Mouse (Mus musculus) left cerebral cortex, adult 8-10 months (tissue): ENCODE results near the gene Acbd3. TPM values are rescaled to one million over a fixed set of nuclear protein-coding genes. Genes with fewer than 3 reads are reported as not detected.

ENCODE experiments used
- DNase-seq, 2 experiments: peaks; one replicate each; pipeline ENCODE4 v3.0.0; 2022; ENCODE audit warnings: low spot score in 2 of 2
- total RNA-seq, 4 experiments: library from RNA; stranded (reverse); gene quantifications; 2 replicates each; pipeline ENCODE4 v1.2.4; 2022

Gene Acbd3
- total RNA-seq, 4 experiments from 2014 or later: 32.2 to 34.0 (median 33.1) TPM

DNA sequence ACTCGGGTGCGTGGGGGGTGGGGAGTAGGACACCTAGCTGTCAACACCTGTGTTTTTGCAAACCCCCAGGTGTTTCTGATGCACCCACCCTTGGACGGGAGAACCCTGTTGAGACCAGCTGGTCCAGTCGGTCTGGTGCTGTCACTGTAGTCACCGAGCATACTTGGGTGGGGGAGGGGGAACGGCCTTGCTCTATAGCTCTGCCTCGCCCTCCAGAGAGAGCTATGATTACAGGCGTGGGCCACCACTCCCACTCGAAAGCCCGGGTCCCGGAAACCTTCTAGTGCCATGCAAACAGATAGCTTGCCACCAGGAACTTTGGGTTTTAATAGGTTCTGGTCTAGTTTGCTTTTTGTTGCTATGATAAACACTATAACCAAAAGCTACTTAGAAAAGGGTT is 36.3 kb downstream of the Acbd3 start:
- DNase-seq: no peak

DNA sequence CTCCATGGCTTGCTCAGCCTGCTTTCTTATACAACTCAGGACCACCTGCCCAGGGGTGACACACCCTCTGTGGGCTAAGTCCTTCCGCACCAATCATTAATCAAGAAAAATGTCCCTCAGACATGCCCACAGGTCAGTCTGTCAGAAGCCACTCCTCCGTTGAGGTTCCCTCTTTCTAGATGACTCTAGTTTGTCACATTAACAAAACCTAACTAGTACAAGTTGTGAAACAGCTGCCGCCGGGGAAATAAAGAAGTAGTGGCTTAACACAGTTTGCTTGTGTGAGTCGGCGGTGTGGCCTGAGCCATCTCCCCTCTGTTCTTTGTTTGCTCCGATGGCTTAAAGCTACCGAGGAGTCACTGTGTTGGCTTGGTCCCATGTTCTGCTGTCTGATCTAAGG is 36.8 kb downstream of the Acbd3 start:
- DNase-seq: no peak

DNA sequence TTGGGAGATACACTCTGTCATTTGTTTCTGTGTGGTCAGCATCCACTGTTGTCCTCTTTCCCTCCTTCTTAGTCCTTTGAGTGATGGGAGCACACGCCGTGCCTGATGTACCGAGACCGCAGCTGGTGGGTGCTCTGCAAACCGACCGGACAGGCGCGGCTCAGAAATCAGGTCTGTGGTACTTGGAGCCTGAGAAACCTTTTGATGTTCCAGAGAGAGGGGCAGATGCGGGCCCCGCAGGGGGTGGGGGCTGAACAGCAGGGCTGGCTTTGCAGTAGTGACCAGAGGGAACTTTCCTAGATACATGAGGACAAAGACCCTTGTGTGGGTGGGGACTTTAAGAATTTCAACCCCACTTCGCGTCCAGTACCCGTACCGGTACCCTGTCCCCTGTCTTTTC is 37.5 kb downstream of the Acbd3 start:
- no peak for DNase-seq

DNA sequence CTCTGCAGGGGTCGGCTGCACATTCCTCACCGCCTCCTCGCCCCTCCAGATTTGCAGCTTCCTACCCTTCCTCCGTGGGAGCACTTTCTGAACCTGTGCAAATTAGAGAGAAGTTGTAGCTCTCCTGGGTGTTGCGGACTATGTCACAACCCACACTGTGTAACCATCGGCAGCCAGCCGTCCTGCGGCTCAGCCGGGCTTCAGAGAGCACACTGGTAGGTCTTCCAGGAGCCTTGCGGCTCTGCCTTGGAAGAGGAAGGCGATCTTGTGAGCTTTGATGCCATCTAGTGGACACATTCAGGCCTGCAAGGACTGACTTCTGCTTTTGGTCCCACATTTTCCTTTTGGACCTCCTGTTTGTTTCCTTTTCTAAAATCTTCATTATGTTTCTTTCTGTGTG is 38.0 kb downstream of the Acbd3 start:
- peak; percentile 59 to 68 for DNase-seq

DNA sequence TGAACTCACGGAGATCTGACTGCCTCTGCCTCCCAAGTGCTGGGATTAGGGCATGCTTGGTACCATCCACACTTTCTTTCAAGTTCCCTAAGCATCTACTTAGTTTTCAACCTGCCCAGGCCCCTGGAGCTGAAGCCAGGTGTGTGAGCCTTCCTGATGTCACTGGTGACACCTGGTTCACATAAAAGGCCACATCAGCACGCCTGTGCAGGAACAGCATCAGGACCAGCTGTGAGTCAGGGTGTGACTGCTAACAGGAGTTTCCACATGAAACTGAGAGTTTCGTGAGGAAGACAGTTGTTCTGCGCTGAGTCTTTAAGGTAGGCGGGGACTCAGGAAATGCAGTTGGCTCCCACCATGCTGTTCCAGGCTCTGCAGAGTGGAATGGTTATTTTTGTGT is 39.5 kb downstream of the Acbd3 start:
- DNase-seq: no peak

DNA sequence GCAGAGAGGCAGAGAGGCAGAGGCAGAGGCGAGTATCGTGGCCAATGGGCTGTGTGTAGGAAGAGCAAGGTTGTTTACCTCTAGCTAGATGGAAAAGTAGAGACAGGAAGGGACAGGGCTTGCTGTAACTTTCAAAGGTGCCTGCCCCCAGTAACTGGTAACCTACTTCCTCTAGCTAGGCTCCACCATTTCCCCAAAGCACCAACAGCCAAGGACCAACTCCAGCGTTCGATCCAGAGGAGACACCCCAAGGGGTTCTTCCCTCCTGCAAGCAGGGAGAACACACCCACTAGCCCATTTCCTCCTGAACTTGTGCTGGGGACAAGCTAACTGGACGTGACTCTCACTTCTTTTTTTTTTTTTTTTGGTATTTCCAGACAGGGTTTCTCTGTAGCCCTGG is 40.7 kb downstream of the Acbd3 start:
- DNase-seq: no peak

DNA sequence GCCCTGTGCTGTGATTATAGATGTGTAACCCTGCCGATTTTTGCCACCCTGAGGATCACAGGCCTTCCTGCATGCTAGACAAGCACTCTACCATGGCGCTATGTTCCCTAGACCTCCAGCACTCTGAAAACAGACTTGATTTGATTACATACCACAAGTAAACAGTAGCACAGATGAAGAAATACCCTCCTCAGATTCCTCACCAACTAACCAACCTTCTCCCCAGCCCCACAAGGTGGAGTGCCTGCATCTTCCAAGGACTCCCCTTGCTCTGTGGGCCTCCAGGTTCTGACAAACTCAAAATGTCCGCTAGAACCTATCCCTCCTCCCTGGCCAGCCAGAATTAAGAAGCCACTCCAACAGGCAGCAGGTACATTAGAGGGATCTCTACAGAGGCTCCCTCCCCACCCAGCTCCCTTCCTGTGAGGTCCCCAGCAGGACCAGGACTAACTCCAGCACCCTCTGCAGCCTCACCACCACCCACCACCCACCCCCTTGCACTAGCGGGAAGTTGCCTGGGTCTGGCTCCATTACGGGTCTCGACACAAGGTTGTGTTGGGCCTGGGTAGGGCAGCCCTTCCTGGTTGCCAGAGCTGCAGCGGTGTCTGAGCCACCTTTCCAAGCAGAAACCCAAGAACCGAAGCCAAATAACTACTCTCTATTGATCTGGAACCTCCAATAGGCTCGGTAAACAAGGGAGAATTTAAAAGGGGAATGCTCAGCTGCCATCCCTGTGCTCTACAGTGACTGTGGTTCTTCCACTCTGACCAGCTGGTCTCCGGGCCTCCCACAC is 41.9 kb downstream of the Acbd3 start:
- DNase-seq: no peak

DNA sequence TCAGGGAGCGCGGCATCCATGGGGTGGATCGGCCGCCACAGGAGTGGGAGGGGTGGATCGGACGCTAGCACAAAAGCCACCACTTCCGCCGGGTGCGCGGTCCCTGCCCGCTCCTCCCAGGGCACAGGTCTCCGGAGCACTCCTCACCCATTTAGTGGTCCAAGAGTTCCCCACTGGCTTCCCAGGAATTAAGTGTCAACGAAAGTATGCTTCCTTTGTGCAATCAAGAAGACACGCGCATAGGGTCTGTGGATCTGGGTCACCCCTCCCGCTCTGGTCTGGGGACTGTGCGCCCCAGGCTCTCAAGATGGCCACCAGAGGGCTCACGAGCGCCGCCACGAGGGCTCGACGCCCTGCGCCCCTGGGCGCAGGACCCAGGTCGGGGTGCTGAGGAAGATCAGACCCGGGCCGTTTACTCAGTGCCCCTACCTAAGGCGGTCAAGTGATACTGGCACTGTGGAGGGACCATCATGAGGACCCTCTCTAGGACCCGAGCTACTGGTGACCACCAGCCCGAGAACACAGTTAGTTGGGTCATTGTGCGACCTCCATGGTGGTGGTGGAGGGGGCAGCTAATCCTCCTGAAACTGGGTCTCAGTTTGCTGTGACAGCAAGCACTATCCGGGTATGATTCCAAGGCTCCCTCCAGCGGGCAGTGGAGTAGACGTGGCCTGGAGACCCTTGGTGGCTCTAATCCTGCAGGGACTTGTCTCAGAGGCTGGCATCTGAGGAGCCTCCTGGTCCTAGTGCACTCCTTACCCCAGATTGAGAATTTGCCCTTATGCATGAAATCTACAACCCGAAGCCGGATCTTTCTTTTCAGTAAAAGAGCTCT is 42.7 kb downstream of the Acbd3 start:
- DNase-seq: peak; percentile 37 to 53

DNA sequence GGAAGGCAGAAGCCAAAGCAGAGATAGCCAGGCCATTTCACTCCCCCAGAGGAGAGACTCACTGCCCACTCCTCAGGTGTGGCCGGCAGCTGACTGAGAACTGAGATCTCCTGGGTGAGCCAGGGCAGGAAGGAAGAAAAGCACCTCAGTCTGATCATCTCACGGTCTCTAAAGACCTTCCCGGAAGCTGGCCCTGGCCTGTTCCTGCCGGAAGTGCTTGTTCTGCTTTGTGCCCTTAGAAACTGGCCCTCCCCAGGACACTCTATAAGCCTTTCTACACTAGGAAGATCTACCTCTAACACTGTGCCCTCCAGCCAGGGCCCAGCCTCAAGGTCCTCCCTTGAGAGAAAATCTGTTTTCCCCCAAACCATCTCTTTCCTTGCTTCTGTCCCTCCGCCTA is 45.5 kb downstream of the Acbd3 start:
- DNase-seq: no peak

DNA sequence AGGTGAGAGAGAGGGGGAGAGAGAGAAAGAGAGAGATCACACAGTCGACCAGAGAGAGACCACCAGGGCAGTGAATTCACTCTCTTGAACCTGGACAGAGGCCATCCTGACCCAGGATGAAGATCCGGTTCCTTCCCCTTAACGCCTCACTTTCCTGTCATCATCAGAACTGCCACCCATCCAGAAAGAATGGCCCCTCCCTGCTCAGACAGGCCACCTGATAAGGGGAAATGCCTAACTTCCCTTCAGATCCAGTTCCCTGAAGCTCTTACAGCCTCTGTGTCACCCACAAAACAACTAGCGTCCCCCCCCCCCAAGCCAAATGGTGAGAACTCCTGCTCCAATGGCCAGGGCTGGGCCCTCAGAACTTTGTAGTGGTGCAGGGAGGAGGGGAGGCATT is 45.9 kb downstream of the Acbd3 start:
- no peak for DNase-seq

DNA sequence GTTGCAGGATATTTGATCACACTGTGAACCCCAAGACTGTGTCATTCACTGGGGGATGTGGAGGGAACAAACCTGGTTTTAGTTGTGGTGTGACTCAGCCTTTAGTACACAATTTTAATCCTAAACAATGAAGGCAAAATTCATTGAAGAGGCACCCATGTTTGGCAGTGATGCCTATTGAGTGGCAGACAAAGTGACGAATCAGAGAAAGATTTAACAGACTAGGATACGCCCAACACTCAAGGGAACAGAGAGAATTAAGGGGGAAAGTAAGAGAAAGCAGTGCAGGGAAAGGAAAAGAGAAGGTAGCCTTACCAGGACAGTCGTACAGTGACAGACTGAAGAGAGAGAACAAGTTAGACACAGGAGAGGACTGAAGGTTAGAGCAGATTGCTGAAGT is 46.4 kb downstream of the Acbd3 start:
- DNase-seq: no peak

DNA sequence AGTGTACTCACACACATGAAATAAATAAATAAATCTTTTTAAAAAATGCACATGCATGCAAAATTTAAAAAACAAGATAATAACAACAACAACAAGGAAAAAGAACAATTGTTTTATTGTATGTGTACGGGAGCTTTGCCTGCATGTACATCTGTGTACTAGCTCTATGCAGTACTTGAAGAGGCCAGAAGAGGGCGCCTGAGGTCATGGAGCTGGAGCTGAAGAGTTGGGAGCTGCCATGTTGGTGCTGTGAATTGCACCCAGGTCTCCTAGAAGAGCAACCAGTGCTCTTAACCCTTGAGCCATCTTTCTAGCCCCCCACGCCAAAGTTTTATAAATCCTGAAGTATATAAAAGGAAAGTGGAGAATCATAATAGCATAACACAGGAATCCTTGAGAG is 48.8 kb downstream of the Acbd3 start:
- no peak for DNase-seq

DNA sequence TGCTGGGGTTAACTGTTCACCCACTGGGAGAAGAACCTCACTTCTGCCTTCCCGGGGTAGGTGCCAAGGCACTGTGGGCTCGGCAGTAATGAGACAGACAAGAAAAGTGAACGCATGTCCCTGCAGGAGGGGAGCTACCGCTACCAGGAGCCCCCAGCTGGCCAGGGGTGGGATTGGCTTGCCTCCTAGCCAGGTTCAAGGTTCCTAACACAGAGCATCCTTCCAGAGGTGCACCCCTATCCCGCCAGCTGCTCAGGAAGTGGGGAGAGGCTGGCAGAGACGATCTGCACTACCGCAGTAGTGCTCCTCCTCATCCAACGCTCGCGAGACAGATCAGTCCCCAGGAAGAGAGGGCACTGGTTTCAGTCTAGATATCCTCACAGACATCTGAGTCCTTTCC is 49.5 kb downstream of the Acbd3 start:
- no peak for DNase-seq

DNA sequence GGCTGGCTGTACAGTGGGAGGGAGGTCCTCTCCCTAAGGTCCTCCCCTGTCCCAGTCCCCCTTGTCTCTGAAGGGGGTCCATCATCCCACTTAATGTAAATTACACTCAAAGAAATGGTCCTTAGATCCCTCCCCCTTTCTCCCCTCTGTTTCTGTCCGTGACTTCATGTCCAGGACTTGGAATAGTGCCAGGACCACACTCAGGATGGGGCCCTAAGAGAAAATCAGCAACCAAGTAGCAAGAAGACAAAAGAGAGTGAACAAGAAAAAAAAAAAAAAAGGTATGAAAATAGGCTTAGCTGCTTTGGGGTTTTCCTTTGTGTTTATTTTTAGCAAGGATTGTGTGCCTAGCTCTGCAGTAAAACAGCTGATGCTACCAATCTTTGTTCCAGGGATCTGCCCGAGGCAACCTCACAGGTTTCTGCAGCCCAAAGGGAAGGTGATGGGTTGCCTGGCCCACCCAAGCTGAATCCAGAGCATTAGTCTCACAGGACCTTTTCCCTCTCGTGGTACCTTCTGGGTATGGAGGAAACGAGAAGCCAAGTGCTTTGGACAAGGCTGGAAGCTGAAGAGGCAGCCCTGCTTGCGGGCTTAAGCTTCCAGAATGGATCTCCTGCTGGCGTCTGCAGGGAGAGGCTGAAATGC is 50.1 kb downstream of the Acbd3 start:
- no peak for DNase-seq

DNA sequence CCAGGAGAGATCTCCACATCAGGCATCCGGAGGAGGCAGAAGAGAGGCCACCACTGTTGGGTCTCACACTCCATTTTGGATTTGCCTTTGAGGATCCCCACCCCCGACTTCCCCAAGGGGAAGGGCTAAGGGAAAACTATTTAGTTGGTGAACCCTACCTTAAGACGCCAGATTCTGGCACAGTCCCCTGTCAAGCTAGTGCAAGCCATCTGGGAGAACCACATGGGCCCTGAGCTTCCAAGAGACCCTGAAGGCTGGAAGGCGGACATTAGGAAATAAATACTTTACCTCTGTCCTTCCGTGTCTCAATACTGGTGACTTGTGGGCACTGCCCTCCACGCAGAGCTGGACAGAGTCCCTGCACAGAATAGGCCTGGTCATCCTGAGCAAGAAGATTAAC is 50.7 kb downstream of the Acbd3 start:
- no peak for DNase-seq

DNA sequence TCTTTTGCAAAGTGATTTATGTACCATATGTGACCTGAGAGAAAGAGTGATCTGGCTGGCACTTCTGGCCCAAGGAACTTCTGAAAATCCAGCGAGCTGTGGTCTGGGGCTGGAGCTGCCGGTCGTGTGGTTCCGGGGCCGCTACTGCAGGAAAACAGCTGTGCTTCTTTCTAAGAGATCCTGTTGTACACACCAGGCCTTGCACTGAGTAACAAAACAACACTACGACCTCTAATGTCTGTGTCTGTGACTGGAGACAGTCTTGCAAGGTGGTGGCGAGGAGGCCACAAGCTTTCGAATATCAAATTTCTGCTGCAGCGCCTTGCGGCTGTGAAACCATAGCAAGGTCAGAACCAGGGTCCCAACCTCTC is 51.4 kb downstream of the Acbd3 start:
- DNase-seq: no peak

DNA sequence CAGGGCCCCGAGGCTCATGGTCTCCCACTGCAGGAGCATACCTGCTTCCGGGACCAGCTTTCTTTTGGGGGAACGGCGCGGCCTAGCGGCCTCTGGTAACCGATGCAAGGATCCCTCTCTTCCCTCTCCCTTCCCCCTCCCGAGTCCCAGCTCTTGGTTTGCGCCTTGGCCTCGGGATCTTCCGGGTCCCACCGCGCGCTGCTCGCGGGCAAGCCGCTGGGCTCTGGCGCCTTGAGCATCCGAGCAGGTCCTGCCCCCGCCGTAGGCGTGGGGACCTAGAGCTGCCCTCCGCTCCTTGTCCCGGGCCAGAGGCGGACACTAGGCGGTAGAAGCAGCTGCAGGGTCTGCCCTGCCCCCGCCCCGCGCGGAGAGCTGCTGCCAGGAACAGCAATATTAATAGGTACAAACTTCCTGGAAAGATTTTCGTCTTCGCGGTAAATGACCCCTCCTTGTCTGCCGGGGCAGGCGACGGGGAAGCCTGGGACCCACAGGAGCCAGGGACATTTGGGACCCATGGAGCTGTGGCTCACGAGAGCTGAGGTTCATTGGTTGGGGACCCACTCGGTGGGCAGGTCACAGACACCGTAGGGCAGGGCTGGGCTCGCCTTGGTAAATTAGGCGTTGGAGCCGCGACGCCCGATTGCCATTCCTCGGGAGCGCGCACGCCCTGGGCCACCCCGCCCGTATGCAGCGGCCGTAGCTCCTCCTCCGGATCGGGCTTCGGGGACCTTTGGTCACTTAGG is 52.0 kb downstream of the Acbd3 start:
- DNase-seq: peak; percentile 65 to 72

DNA sequence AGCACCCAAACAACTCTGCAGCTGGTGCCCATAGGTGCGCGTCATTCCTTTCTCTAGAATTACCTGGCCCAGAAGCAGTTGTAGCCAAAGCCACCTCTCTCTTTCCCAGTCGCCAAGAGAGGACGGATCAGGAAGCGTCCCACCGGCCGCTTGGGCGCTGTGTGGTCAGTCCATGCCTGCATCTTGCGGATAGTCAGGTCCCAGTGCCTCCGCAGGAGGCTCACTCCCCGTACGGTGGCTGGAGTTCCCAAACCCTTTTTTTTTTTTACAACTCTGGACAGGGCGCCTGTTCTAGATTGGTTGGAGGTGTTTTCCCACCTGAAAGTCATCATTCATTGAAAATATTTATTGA is 52.5 kb downstream of the Acbd3 start:
- DNase-seq: no peak

DNA sequence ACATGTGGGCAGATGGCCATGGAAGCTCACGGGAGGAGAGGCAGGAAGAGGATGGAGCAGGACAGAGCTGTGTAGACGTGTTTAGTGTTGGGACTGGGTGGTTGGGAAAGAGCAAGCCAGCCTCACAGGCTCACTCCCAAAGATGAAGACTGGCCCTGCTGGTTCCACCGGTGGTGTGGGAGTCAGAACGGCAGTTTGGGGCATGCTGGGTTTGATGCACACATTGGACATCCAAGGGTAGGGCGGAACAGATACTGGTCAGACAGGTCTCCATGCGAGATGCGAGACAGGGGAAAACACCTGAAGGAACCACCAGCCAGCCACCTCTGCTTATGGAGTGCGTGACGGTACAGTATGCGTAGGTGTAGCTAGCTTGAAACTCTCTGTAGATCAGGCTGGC is 53.1 kb downstream of the Acbd3 start:
- DNase-seq: no peak

DNA sequence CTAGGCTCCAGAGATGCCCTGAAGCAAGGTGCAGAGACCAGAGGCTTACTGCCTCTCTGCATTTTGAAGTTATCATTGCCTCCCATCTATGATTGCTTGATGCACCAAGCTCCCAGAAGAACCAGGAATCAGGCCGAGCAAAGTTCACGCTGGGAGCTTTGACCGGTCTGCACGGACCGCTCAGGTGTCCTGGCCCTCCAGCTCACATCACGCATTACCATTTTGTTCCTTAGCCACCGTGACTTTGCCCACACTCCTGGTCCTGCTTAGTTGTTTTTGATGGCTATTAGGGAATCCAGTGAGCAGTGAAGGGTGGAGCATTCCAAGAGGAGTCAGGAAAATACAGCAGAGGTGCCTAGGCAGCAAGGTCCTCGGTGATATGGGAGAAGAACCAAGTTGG is 54.4 kb downstream of the Acbd3 start:
- no peak for DNase-seq

DNA sequence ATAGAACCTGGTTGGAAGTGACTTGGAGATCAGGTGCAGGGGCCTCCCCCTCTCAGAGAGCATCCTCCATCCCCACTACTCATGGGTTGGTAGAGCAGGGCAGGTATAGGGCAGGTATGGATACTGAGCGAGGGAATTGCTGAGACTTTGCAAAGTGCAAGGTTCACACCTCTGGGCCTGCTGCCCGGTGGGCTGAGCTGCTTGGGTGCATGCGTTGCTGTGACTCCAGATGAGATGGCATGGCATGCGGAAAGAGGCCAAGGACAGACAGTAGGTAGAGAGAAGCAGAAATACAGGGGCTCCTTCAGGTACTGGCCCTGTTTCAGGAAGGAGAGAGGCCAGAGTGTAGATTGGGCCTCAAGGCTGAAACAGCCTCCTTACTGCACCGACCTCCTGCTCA is 55.4 kb downstream of the Acbd3 start:
- DNase-seq: no peak
